Mouse (Mus musculus) testis, adult 2 months (tissue): ENCODE measurements around the gene Nav3. TPM values are rescaled to one million over a fixed set of nuclear protein-coding genes. Genes with fewer than 3 reads are reported as not detected.
"Not testable (repeated sequence)": the region's sequence is repeated elsewhere in the genome, so short reads cannot be mapped to it uniquely, and the experiment has no call there.

ENCODE experiments used
- H3K27ac ChIP-seq: fragments of 200-500 bp; 2 replicates; pipeline ENCODE4 v1.5.1; 2012; ENCODE audit warnings: low read depth, low read length; ENCODE audit not compliant: control insufficient read depth, insufficient read depth
- H3K27me3 ChIP-seq: fragments of 200-500 bp; 2 replicates; pipeline ENCODE4 v1.6.1; 2012; ENCODE audit warnings: mild to moderate bottlenecking, low read length, moderate library complexity; ENCODE audit not compliant: control insufficient read depth, insufficient read depth
- H3K36me3 ChIP-seq: fragments of 200-500 bp; 2 replicates; pipeline ENCODE4 v1.6.1; 2012; ENCODE audit warnings: mild to moderate bottlenecking, low read length; ENCODE audit not compliant: control insufficient read depth, insufficient read depth
- H3K4me1 ChIP-seq: fragments of 200-500 bp; 2 replicates; pipeline ENCODE4 v1.6.1; 2012; ENCODE audit warnings: low read length; ENCODE audit not compliant: control insufficient read depth, insufficient read depth
- H3K4me3 ChIP-seq: fragments of 200-500 bp; 2 replicates; pipeline ENCODE4 v1.5.1; 2012; ENCODE audit warnings: low read depth, mild to moderate bottlenecking, low read length, moderate library complexity, mixed read lengths; ENCODE audit not compliant: control insufficient read depth
- CTCF ChIP-seq: fragments of 200-500 bp; IDR thresholded peaks from 2 replicates; pipeline ENCODE4 v1.5.1; 2012; ENCODE audit warnings: low read depth, mild to moderate bottlenecking, inconsistent platforms, low read length, moderate library complexity; ENCODE audit not compliant: control insufficient read depth, insufficient read depth, insufficient replicate concordance
- POLR2A ChIP-seq: fragments of 200-500 bp; IDR thresholded peaks from 2 replicates; pipeline ENCODE4 v1.6.1; 2012; ENCODE audit warnings: low read depth, mild to moderate bottlenecking, inconsistent platforms, low read length, moderate library complexity; ENCODE audit not compliant: control insufficient read depth
- polyA plus RNA-seq: library from polyadenylated mRNA; depleted of rRNA; stranded (reverse); fragments of >200 nt; gene quantifications from 2 replicates; pipeline ENCODE4 v1.2.3, GENCODE M21; 2012

Nav3 gene
- polyA plus RNA-seq, 1 experiment = 0.32 TPM

GRCm38 (mm10) chr10:110061166-110061565 lies 394.8 kb downstream of the Nav3 start:
- TF ChIP-seq POLR2A (no peak), CTCF (no peak)

GRCm38 (mm10) chr10:110037547-110037946 lies 418.5 kb downstream of the Nav3 start:
- Histone ChIP-seq H3K27me3 (no peaks in the 10 kb centered on the region), H3K4me1 (no peaks in the 10 kb centered on the region), H3K4me3 (no peak overlapping the region), H3K27ac (no peak overlapping the region), H3K36me3 (no peaks in the 10 kb centered on the region)
- TF ChIP-seq POLR2A = no peak
- TF ChIP-seq CTCF = no peak

More at GRCm38 (mm10) chr10:110061166-110061565, 394.8 kb downstream of the Nav3 start:
- H3K4me3 ChIP-seq = no peak overlapping the region
- no peaks in the 10 kb centered on the region for H3K27me3 ChIP-seq
- no peak overlapping the region for H3K27ac ChIP-seq
- H3K4me1 ChIP-seq = no peaks in the 10 kb centered on the region
- no peaks in the 10 kb centered on the region for H3K36me3 ChIP-seq

- Histone ChIP-seq H3K36me3 (no peaks in the 10 kb centered on the region), H3K4me1 (no peaks in the 10 kb centered on the region), H3K4me3 (no peak overlapping the region), H3K27ac (no peak overlapping the region), H3K27me3 (no peaks in the 10 kb centered on the region)
- TF ChIP-seq POLR2A (no peak), CTCF (no peak)
Observed at GRCm38 (mm10) chr10:110034582-110035099, 421.4 kb downstream of the Nav3 start.

- not testable (repeated sequence) for H3K27ac ChIP-seq, H3K4me1 ChIP-seq, H3K27me3 ChIP-seq, H3K4me3 ChIP-seq, H3K36me3 ChIP-seq
Observed at GRCm38 (mm10) chr10:110024897-110025296, 431.1 kb downstream of the Nav3 start.

- TF ChIP-seq POLR2A (no peak), CTCF (no peak)
- no peak overlapping the region for H3K4me3 ChIP-seq
- no peaks in the 10 kb centered on the region for H3K36me3 ChIP-seq
- H3K27ac ChIP-seq = no peak overlapping the region
- H3K4me1 ChIP-seq = no peaks in the 10 kb centered on the region
- H3K27me3 ChIP-seq = no peaks in the 10 kb centered on the region
Observed at GRCm38 (mm10) chr10:110022100-110022499, 433.9 kb downstream of the Nav3 start.

GRCm38 (mm10) chr10:110019266-110019866 lies 436.6 kb downstream of the Nav3 start:
- TF ChIP-seq POLR2A (no peak), CTCF (no peak)
- no peaks in the 10 kb centered on the region for H3K4me1 ChIP-seq
- H3K27ac ChIP-seq = no peak overlapping the region
- no peak overlapping the region for H3K4me3 ChIP-seq
- no peaks in the 10 kb centered on the region for H3K36me3 ChIP-seq
- no peaks in the 10 kb centered on the region for H3K27me3 ChIP-seq

GRCm38 (mm10) chr10:110001328-110001727 lies 454.7 kb downstream of the Nav3 start:
- not testable (repeated sequence) for H3K4me1 ChIP-seq, H3K27ac ChIP-seq, H3K27me3 ChIP-seq, H3K36me3 ChIP-seq, H3K4me3 ChIP-seq

GRCm38 (mm10) chr10:110000755-110001247 lies 455.2 kb downstream of the Nav3 start:
- Histone ChIP-seq H3K27ac (no peak overlapping the region), H3K4me1 (no peaks in the 10 kb centered on the region), H3K4me3 (no peak overlapping the region), H3K27me3 (no peaks in the 10 kb centered on the region), H3K36me3 (no peaks in the 10 kb centered on the region)
- TF ChIP-seq POLR2A (no peak), CTCF (no peak)
